Mouse (Mus musculus) CD4-positive, CD25-positive, alpha-beta regulatory T cell, adult 2 months (primary cell): ENCODE measurements at regions not wholly inside any gene's neighbourhood (a gene's known extent, or its start where the extent isn't known, plus 50 kb on each side); places are given as distances from the start of the nearest gene placed in this dataset.

Experiments
- DNase-seq: peaks from one replicate; pipeline ENCODE4 v3.0.0-alpha.2; 2012; ENCODE audit warnings: low read depth, low spot score

GRCm38 (mm10) chr9:120628794-120629560 is 57.7 kb downstream of the Rpl14 start:
- no peak for DNase-seq

GRCm38 (mm10) chr9:120629609-120630008 is 58.4 kb downstream of the Rpl14 start:
- DNase-seq: no peak

- no peak for DNase-seq
These were observed 61.6 kb downstream of the Rpl14 start for GRCm38 (mm10) chr9:120632821-120633220.

- DNase-seq: no peak
These were observed 71.4 kb downstream of the Rpl14 start for GRCm38 (mm10) chr9:120642656-120643055.

- no peak for DNase-seq
These were observed 72.1 kb downstream of the Rpl14 start for GRCm38 (mm10) chr9:120643371-120643770.

GRCm38 (mm10) chr9:120645776-120646175 is 74.5 kb downstream of the Rpl14 start:
- DNase-seq: no peak

- no peak for DNase-seq
These were observed 75.8 kb downstream of the Rpl14 start for GRCm38 (mm10) chr9:120646806-120647667.

GRCm38 (mm10) chr9:120647668-120647955 is 76.4 kb downstream of the Rpl14 start:
- DNase-seq: no peak

- DNase-seq: no peak
These were observed 81.5 kb downstream of the Rpl14 start for GRCm38 (mm10) chr9:120652733-120653132.

GRCm38 (mm10) chr9:120653170-120653569 is 81.9 kb downstream of the Rpl14 start:
- DNase-seq: no peak

- DNase-seq: no peak
These were observed 83.5 kb downstream of the Rpl14 start for GRCm38 (mm10) chr9:120654736-120655135.

- peak; percentile 67 for DNase-seq
These were observed 85.7 kb downstream of the Rpl14 start for GRCm38 (mm10) chr9:120656976-120657375.

GRCm38 (mm10) chr9:120657786-120658185 is 86.5 kb downstream of the Rpl14 start:
- DNase-seq: no peak

- DNase-seq: no peak
These were observed 87.3 kb downstream of the Rpl14 start for GRCm38 (mm10) chr9:120658576-120658975.

GRCm38 (mm10) chr9:120661226-120661625 is 90.0 kb downstream of the Rpl14 start:
- no peak for DNase-seq

GRCm38 (mm10) chr9:120661641-120662227 is 90.5 kb downstream of the Rpl14 start:
- no peak for DNase-seq

GRCm38 (mm10) chr9:120663181-120663580 is 91.9 kb downstream of the Rpl14 start:
- no peak for DNase-seq

- DNase-seq: no peak
These were observed 92.8 kb downstream of the Rpl14 start for GRCm38 (mm10) chr9:120664086-120664485.

GRCm38 (mm10) chr9:120672452-120672851 is 101.2 kb downstream of the Rpl14 start:
- DNase-seq: no peak

- peak; percentile 42 for DNase-seq
These were observed 103.6 kb downstream of the Rpl14 start for GRCm38 (mm10) chr9:120674855-120675254.

- peak; percentile 10 for DNase-seq
These were observed 104.3 kb downstream of the Rpl14 start for GRCm38 (mm10) chr9:120675371-120676150.

GRCm38 (mm10) chr9:120676301-120676700 is 105.1 kb downstream of the Rpl14 start:
- no peak for DNase-seq
